Mouse (Mus musculus) stomach, embryonic 14.5 days (tissue): Measurements from ENCODE around the gene Prom1. TPM values are rescaled to one million over a fixed set of nuclear protein-coding genes. Genes with fewer than 3 reads are reported as not detected.

ENCODE experiments used
- ATAC-seq: fragments of 200-750 bp; cut with Nextera tagmentation; 2 replicates; pipeline ENCODE4 v1.8.0; 2017; ENCODE audit warnings: low read depth, moderate TSS enrichment; ENCODE audit not compliant: insufficient number of reproducible peaks, insufficient read depth, low FRiP score
- H3K27ac ChIP-seq: fragments of 300-500 bp; sonication (generic); 2 replicates; pipeline ENCODE4 v1.5.1; 2014; ENCODE audit warnings: mild to moderate bottlenecking, low read length, moderate library complexity, mixed read lengths
- H3K27me3 ChIP-seq: fragments of 300-500 bp; sonication (generic); 2 replicates; pipeline ENCODE4 v1.6.1; 2014; ENCODE audit warnings: low read length, control low read depth, mixed read lengths; ENCODE audit not compliant: control insufficient read depth, insufficient read depth
- H3K36me3 ChIP-seq: fragments of 300-500 bp; sonication (generic); 2 replicates; pipeline ENCODE4 v1.6.1; 2014; ENCODE audit warnings: mild to moderate bottlenecking, control low read depth, low read length, moderate library complexity, mixed read lengths; ENCODE audit not compliant: control insufficient read depth, insufficient read depth
- H3K4me1 ChIP-seq: fragments of 300-500 bp; sonication (generic); 2 replicates; pipeline ENCODE4 v1.6.1; 2014; ENCODE audit warnings: low read length, control low read depth, mixed read lengths; ENCODE audit not compliant: control insufficient read depth, insufficient read depth
- H3K4me2 ChIP-seq: fragments of 300-500 bp; sonication (generic); replicated peaks from 2 replicates; pipeline ENCODE4 v1.6.1; 2014; ENCODE audit warnings: low read depth, low read length, control low read depth
- H3K4me3 ChIP-seq: fragments of 300-500 bp; sonication (generic); 2 replicates; pipeline ENCODE4 v1.5.1; 2014; ENCODE audit warnings: low read depth, low read length, control low read depth
- H3K9ac ChIP-seq: fragments of 300-500 bp; sonication (generic); replicated peaks from 2 replicates; pipeline ENCODE4 v1.6.1; 2014; ENCODE audit warnings: low read depth, mild to moderate bottlenecking, control low read depth, low read length, moderate library complexity, mixed read lengths
- H3K9me3 ChIP-seq: fragments of 300-500 bp; sonication (generic); 2 replicates; pipeline ENCODE4 v1.6.1; 2016; ENCODE audit warnings: low read depth, low read length, control low read depth; ENCODE audit not compliant: control insufficient read depth
- WGBS: fragments of 180-500 bp; shearing (Covaris S2); extraction: QIAGEN DNeasy Blood & Tissue Kit; methylation state at CpG from one replicate; pipeline ENCODE4 v1.1.7; 2014; 5-methylcytosine and 5-hydroxymethylcytosine counted together
- polyA plus RNA-seq: library from polyadenylated mRNA; unstranded; fragments of >200 nt; fragmentation: Nextera tagmentation; extraction: Ambion mirVana; gene quantifications from 2 replicates; pipeline ENCODE4 v1.2.1, GENCODE M21; 2014

Gene Prom1
- polyA plus RNA-seq, 1 experiment from 2014 or later: 64.5 TPM

DNA sequence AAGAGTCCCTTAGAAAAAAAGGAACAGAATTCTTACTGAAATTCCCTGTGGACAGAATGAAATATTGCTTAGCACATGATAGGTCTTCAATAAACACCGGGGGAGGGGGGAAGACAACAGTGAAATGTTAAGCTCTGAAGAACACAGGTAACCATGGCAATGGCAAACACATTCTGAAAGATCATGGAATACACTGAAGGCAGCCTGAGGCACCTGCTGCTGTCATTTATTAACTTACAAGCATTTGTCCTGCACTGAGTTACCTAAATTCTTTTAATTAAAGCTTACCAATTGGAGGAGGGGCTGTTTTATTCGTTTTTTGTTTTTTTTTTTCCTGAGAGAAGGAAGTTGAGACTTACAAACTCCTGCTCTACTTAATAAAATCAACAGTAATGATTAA is 7.3 kb upstream of the Prom1 start:
- no peak overlapping the region for H3K4me3 ChIP-seq
- H3K9me3 ChIP-seq: 0 out of 2 replicates have a peak, but pooled peaks cover 3% of the 10 kb centered on the region
- no peak overlapping the region for H3K27ac ChIP-seq
- no peaks in the 10 kb centered on the region for H3K4me1 ChIP-seq
- no peak overlapping the region for H3K9ac ChIP-seq
- H3K4me2 ChIP-seq: no peak overlapping the region
- 55% methylated on average over 2 of the region's 2 CpGs for WGBS
- H3K36me3 ChIP-seq: no peaks in the 10 kb centered on the region
- no peaks in the 10 kb centered on the region for H3K27me3 ChIP-seq
- ATAC-seq: no peak

DNA sequence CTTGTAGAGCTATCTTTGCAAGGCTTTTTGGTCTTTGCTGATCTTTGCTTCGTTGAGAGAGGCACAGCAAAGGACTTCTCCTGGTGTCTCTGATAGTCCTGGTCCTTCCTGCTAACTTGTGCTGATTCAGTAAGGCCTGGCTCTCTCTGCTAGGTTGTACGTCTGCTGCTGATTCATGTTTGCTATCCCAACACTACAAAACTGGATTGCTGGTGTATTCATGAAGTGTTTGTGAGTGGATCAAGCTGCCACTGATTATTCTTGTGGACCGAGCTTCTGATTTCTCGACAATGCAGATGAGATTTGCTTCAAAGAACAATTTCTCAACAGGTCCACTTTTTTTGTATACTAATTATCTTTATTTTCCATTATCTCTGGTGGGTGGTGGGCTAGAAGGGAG is 6.3 kb upstream of the Prom1 start:
- 77% methylated on average over 4 of the region's 4 CpGs for WGBS
- Histone ChIP-seq H3K4me3 (no peak overlapping the region), H3K9ac (no peak overlapping the region), H3K4me1 (no peaks in the 10 kb centered on the region), H3K4me2 (no peak overlapping the region), H3K9me3 (0 out of 2 replicates have a peak, but pooled peaks cover 3% of the 10 kb centered on the region), H3K27me3 (no peaks in the 10 kb centered on the region), H3K36me3 (no peaks in the 10 kb centered on the region), H3K27ac (no peak overlapping the region)
- no peak for ATAC-seq

DNA sequence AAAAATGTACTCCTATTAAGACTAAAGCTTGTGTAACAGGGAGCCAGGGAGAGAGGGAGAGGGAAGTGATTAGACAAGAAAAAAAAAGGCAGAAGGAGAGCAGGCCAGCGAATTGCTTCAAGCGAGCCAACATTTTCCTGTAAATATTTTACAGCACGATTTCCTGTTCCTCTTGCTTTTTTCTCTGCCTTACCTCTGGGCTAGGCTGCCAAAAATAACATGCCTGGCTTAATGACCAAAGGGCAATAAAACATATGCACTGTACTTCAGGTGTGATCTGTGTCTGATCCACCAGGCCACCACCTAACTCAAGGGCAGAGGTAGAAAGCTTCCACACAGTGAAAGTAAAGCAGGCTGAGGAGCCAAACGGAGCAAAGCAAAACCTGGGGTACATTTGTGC is 3.4 kb upstream of the Prom1 start:
- no peak overlapping the region for H3K4me3 ChIP-seq
- H3K27me3 ChIP-seq: no peaks in the 10 kb centered on the region
- H3K36me3 ChIP-seq: no peaks in the 10 kb centered on the region
- 39% methylated on average over 4 of the region's 4 CpGs for WGBS
- no peak overlapping the region for H3K9ac ChIP-seq
- H3K4me1 ChIP-seq: no peaks in the 10 kb centered on the region
- H3K9me3 ChIP-seq: 0 out of 2 replicates have a peak, but pooled peaks cover 3% of the 10 kb centered on the region
- H3K4me2 ChIP-seq: no peak overlapping the region
- no peak for ATAC-seq
- H3K27ac ChIP-seq: no peak overlapping the region

DNA sequence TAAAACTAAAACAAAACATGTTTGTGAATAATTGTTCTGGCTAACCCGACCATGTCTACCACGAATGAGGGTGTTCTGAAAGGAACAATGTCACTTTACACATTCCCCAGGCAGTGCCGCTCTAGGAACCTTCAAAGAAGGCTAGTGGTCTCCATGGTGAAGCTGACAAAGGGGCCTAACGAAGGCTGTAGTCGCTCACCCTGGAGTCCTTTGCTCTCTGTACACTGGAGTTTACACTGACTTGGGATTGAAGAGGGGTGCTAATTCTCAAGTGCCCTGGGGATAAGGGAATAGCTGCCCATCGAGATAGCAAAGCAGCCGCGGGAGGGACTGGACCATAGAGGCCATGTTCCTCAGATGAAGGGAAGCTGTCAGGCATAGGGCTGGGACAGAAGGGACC is 2.9 kb upstream of the Prom1 start:
- Histone ChIP-seq H3K9me3 (0 out of 2 replicates have a peak, but pooled peaks cover 3% of the 10 kb centered on the region), H3K4me1 (no peaks in the 10 kb centered on the region), H3K27ac (no peak overlapping the region), H3K9ac (no peak overlapping the region), H3K36me3 (no peaks in the 10 kb centered on the region), H3K4me3 (no peak overlapping the region), H3K4me2 (no peak overlapping the region), H3K27me3 (no peaks in the 10 kb centered on the region)
- no peak for ATAC-seq
- 81% methylated on average over 8 of the region's 8 CpGs for WGBS

DNA sequence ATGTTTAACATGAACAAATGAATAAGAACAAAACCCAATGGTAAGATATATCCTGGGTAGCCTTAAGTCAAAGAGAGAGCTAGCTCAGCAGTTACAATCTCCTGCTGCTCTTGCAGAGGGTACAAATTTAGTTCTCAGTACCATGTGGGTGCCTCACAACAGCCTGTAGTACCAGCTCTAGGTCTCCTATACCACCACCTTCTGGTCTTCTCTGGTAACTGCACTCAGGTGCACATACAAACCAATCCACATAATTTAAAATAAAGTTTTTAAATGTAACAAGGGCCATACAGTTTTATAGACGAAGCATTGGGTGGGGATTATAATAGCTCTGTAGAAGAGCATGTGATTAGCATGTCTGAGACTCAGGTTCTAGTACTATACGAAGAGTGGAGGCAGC is 2.3 kb upstream of the Prom1 start:
- WGBS: 90% methylated on average over 2 of the region's 2 CpGs
- Histone ChIP-seq H3K27me3 (no peaks in the 10 kb centered on the region), H3K4me2 (no peak overlapping the region), H3K4me1 (no peaks in the 10 kb centered on the region), H3K9ac (no peak overlapping the region), H3K4me3 (no peak overlapping the region), H3K27ac (no peak overlapping the region), H3K9me3 (0 out of 2 replicates have a peak, but pooled peaks cover 3% of the 10 kb centered on the region), H3K36me3 (no peaks in the 10 kb centered on the region)
- no peak for ATAC-seq

DNA sequence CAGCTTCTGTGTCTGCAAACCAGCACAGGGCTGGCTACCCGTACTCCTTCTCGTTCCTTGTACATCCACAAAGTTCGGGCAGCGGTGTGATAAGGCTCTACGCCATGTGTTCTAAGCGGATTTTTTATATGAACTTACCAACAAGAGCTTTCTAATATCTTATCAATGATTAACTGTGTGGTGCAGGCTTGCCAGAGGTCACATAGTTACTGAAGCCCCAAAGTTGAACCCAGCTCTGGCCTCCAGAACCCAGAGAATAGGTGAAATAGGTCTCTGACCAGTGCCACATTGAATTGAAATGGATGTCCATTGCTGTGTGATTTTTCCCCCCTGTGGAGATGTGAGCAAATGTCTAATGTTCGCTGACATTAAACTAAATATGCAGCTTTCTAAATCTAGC is 1.3 kb upstream of the Prom1 start:
- ATAC-seq: no peak
- WGBS: 87% methylated on average over 7 of the region's 7 CpGs
- H3K9me3 ChIP-seq: 0 out of 2 replicates have a peak, but pooled peaks cover 3% of the 10 kb centered on the region

DNA sequence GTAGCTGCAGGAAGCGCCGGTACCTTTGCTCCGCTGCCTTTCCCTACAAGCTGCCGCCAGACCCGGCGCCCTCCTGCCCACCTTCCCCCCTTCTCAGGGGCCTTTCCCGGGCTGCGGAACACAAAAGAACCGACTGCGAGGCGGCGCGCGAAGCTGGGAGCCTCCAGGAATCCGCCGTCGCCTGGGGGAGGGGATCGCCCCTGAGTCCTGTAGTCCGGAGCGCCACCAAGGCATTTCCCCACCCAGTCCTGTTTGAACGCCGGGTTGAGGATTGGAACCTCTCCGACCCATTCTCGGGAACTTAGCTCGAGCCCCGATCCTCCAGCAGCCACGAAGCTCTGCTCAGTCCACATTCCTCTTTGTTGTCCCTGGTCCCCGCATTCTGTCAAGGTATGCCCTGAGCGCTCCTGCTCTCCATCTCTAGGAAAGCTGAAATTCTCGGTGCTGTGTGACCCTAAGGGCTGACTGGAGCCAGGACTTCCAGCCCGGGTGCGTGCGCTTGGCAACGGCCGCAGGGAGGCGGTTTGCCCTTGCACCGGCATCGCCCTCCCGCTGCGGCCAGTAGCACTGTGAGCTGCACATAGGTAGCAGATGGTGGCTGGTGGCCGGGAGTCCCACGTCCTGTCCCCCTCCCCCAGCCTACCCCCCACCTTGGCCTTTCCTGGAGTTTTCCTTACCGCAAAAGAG is 1.1 kb downstream of the Prom1 start:
- peak; percentile 69 for ATAC-seq
- Histone ChIP-seq H3K36me3 (no peaks in the 10 kb centered on the region), H3K27ac (peak overlapping the region; percentile 82), H3K27me3 (no peaks in the 10 kb centered on the region), H3K9ac (peak overlapping the region; percentile 67), H3K4me2 (peak overlapping the region; percentile 80), H3K4me1 (peaks cover 6% of the 10 kb centered on the region; the same call in 1 of the 2 replicates), H3K4me3 (peak overlapping the region; percentile 69), H3K9me3 (no peaks in the 10 kb centered on the region)
- under 1% methylated on average over 43 of the region's 43 CpGs for WGBS

More for the DNA sequence above, 1.3 kb upstream of the Prom1 start:
- Histone ChIP-seq H3K4me1 (no peaks in the 10 kb centered on the region), H3K27me3 (no peaks in the 10 kb centered on the region), H3K4me3 (no peak overlapping the region), H3K4me2 (no peak overlapping the region), H3K27ac (no peak overlapping the region), H3K36me3 (no peaks in the 10 kb centered on the region), H3K9ac (no peak overlapping the region)

DNA sequence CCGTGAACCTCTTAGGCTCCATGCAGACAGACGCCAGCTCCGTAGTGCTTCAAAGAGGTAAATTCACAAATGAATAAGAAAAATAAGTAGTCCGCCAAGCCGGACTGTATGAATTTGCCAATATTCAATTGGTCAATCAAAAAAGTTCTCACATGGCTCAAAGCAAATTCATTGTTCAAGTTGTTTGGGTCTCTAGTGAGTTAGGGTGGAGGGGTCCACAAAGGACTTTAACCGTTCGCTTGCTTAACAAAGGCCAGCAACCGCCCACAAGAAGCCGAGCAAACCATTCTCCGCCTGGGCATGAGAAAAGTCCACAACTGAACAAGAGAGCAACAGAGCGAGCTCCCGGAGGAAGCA is 1.7 kb downstream of the Prom1 start:
- H3K9ac ChIP-seq: peak overlapping the region; percentile 67
- no peak for ATAC-seq
- H3K4me2 ChIP-seq: peak overlapping the region; percentile 80
- H3K36me3 ChIP-seq: no peaks in the 10 kb centered on the region
- H3K9me3 ChIP-seq: no peaks in the 10 kb centered on the region
- 1% methylated on average over 12 of the region's 12 CpGs for WGBS
- peak overlapping the region; percentile 82 for H3K27ac ChIP-seq
- peak overlapping the region; percentile 69 for H3K4me3 ChIP-seq
- peaks cover 6% of the 10 kb centered on the region; the same call in 1 of the 2 replicates for H3K4me1 ChIP-seq
- no peaks in the 10 kb centered on the region for H3K27me3 ChIP-seq

DNA sequence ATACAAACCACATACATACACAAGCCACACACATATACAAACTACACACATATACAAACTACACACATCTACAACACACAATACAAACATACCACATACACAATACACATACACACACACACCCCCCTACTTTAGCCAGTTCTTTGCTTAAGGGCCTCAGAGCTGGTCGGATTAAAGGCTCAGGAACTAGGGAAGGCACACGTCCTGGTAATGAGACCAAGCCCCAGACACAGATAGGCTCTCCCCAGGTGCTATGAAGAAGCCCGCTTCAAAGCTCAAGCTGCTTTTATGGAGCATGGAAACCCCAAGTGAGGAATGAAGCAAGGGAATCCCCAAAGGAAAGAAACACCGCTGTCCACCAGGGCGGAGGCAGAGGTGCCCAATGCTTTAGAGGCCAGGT is 4.8 kb downstream of the Prom1 start:
- no peak overlapping the region for H3K9ac ChIP-seq
- H3K4me3 ChIP-seq: no peak overlapping the region
- H3K36me3 ChIP-seq: no peaks in the 10 kb centered on the region
- no peaks in the 10 kb centered on the region for H3K27me3 ChIP-seq
- no peak overlapping the region for H3K4me2 ChIP-seq
- peaks cover 6% of the 10 kb centered on the region; the same call in 1 of the 2 replicates for H3K4me1 ChIP-seq
- 76% methylated on average over 5 of the region's 5 CpGs for WGBS
- no peak for ATAC-seq
- no peak overlapping the region for H3K27ac ChIP-seq
- H3K9me3 ChIP-seq: no peaks in the 10 kb centered on the region
